28 mouse cellular contexts compared by ENCODE assay signal in the genomic region with DNA sequence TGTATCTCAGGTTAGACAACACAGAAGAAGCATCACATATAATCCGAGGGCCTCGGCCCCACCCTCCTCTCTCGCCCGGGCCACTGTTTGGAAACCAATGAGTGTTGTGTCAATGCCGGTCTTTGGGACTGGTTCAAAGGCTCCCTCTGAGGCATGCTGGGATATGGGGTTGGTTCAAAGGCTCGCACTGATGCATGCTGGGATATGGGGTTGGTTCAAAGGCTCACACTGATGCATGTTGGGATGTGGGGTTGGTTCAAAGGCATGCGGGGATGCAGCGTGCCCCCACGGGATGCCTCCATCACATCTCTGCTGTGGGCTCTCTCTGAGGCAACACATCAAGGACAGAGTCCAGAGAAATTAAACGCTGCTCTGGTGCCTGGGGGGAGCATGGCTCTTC.
DNase-seq lines count a peak whose midpoint lies in the region; ATAC-seq and TF ChIP-seq lines count a peak whose summit lies in the region.
"Had no signal": no experiment of that assay in that cellular context is flagged by ENCODE, and none has a peak within 500 bp of the region (broad histone marks: within the 10 kb centered on the region; RNA-seq: fewer than 3 reads in every experiment).

No protein-coding gene starts in this region.

- TF ChIP-seq CTCF in E14TG2a.4 (conservative IDR thresholded peaks at IDR 0.05; ENCODE audit: low read length): no peak

- peak overlapping the region; percentile 24 for H3K4me2 ChIP-seq in lung, embryonic 15.5 days
- no peak overlapping the region for H3K4me2 ChIP-seq in intestine, embryonic 15.5 days (replicated peaks)
- H3K4me2 ChIP-seq: embryonic facial prominence, embryonic 13.5 days; heart, embryonic 15.5 days; limb, embryonic 13.5 days; liver, embryonic 11.5 days; midbrain, embryonic 12.5 days; neural tube, embryonic 12.5 days had no signal

- peaks cover 34% of the 10 kb centered on the region for H3K4me1 ChIP-seq in E14TG2a.4 (replicated peaks; ENCODE audit: low read depth, low read length)
- peaks cover 27% of the 10 kb centered on the region for H3K4me1 ChIP-seq in lung, embryonic 15.5 days
- H3K4me1 ChIP-seq in intestine, embryonic 15.5 days (replicated peaks): no peaks in the 10 kb centered on the region; the same call in 1 of the 2 replicates
- H3K4me1 ChIP-seq: megakaryocyte, embryonic 14.5 days had no signal

- no peak overlapping the region for H3K9ac ChIP-seq in lung, embryonic 15.5 days
- no peak overlapping the region for H3K9ac ChIP-seq in intestine, embryonic 15.5 days
- H3K9ac ChIP-seq: embryonic facial prominence, embryonic 13.5 days; heart, embryonic 15.5 days; limb, embryonic 13.5 days; midbrain, embryonic 12.5 days; neural tube, embryonic 12.5 days had no signal

- H3K4me3 ChIP-seq in E14TG2a.4 (replicated peaks; ENCODE audit: low read length): peak overlapping the region; percentile 41
- H3K4me3 ChIP-seq in lung, embryonic 15.5 days: no peak overlapping the region; the same call in 1 of the 2 replicates
- H3K4me3 ChIP-seq in intestine, embryonic 15.5 days (replicated peaks): no peak overlapping the region
- H3K4me3 ChIP-seq: embryonic facial prominence, embryonic 13.5 days; forebrain, embryonic 10.5 days; heart, embryonic 15.5 days; left cerebral cortex, adult 2 months; limb, embryonic 13.5 days; megakaryocyte, embryonic 14.5 days; midbrain, embryonic 12.5 days; myocyte; neural tube, embryonic 12.5 days had no signal

- peak; percentile 39 for DNase-seq in WW6 (ENCODE audit: low read depth, low spot score)
- peak; percentile 39 for DNase-seq in lung, postnatal 25 days (ENCODE audit: low spot score)
- no peak for DNase-seq in spleen, postnatal 14 days (ENCODE audit: low spot score in 2 of 2)
- no peak for DNase-seq in cerebellum, adult 11-12 months
- DNase-seq: adrenal gland, postnatal 10 days; cerebellum, adult 9-11 months; gastrocnemius, postnatal 10 days; kidney, postnatal 14 days; right cerebral cortex, adult 18-20 months; spleen, adult 18-20 months; thymus, adult 18-20 months; thymus, postnatal 25 days had no signal

- H3K9me3 ChIP-seq in E14TG2a.4 (ENCODE audit: low read length): no peaks in the 10 kb centered on the region
- no peaks in the 10 kb centered on the region for H3K9me3 ChIP-seq in lung, embryonic 15.5 days
- no peaks in the 10 kb centered on the region for H3K9me3 ChIP-seq in intestine, embryonic 15.5 days
- H3K9me3 ChIP-seq: embryonic facial prominence, embryonic 13.5 days; forebrain, embryonic 10.5 days; heart, embryonic 15.5 days; midbrain, embryonic 12.5 days; neural tube, embryonic 12.5 days had no signal

- H3K27ac ChIP-seq in lung, embryonic 15.5 days: peak overlapping the region; percentile 64
- H3K27ac ChIP-seq in intestine, embryonic 15.5 days: no peak overlapping the region
- H3K27ac ChIP-seq: embryonic facial prominence, embryonic 13.5 days; forebrain, embryonic 10.5 days; heart, embryonic 15.5 days; left cerebral cortex, adult 2 months; limb, embryonic 13.5 days; midbrain, embryonic 12.5 days; neural tube, embryonic 12.5 days; stomach, postnatal 0 days had no signal

- ATAC-seq in lung, embryonic 15.5 days (ENCODE audit: borderline replicate concordance, extremely low read depth, low FRiP score, low TSS enrichment): peak; percentile 76
- no peak for ATAC-seq in intestine, embryonic 15.5 days
- ATAC-seq: forebrain, embryonic 16.5 days; intestine, postnatal 0 days had no signal

- 36% methylated on average over 10 of the region's 10 CpGs for WGBS in lung, embryonic 15.5 days
- WGBS in intestine, embryonic 15.5 days: 76% methylated on average over 10 of the region's 10 CpGs

- H3K27me3 ChIP-seq in E14TG2a.4 (ENCODE audit: insufficient read depth, low read length): peaks cover 16% of the 10 kb centered on the region
- peaks cover 10% of the 10 kb centered on the region; the same call in 1 of the 2 replicates for H3K27me3 ChIP-seq in lung, embryonic 15.5 days
- peaks cover 16% of the 10 kb centered on the region for H3K27me3 ChIP-seq in intestine, embryonic 15.5 days (replicated peaks)

- no peaks in the 10 kb centered on the region for H3K36me3 ChIP-seq in E14TG2a.4 (ENCODE audit: insufficient read depth, low read length)
- no peaks in the 10 kb centered on the region for H3K36me3 ChIP-seq in lung, embryonic 15.5 days
- no peaks in the 10 kb centered on the region for H3K36me3 ChIP-seq in intestine, embryonic 15.5 days
- H3K36me3 ChIP-seq: embryonic facial prominence, embryonic 13.5 days; forebrain, embryonic 10.5 days; heart, embryonic 15.5 days; limb, embryonic 13.5 days; midbrain, embryonic 12.5 days; neural tube, embryonic 12.5 days had no signal

Comparison
In these comparisons a context has a peak if more than half of its experiments do, and no peak if none do; other contexts are left out.
1. DNase-seq: peak in WW6 (single experiment) and lung, postnatal 25 days (single experiment); none in spleen, postnatal 14 days (0 of 2) and cerebellum, adult 11-12 months (single experiment).